Mouse (Mus musculus) olfactory bulb, adult 2 months (tissue): ENCODE data around the gene Jazf1.

Experiments used
- CTCF ChIP-seq: fragments of 200-500 bp; IDR thresholded peaks from 2 replicates; pipeline ENCODE4 v1.5.1; 2012; ENCODE audit warnings: low read depth, mild to moderate bottlenecking, low read length, moderate library complexity; ENCODE audit not compliant: insufficient read depth
- POLR2A ChIP-seq: fragments of 200-500 bp; IDR thresholded peaks from 2 replicates; pipeline ENCODE4 v1.6.1; 2012; ENCODE audit warnings: mild to moderate bottlenecking, low read depth, low read length, moderate library complexity; ENCODE audit not compliant: insufficient read depth

DNA sequence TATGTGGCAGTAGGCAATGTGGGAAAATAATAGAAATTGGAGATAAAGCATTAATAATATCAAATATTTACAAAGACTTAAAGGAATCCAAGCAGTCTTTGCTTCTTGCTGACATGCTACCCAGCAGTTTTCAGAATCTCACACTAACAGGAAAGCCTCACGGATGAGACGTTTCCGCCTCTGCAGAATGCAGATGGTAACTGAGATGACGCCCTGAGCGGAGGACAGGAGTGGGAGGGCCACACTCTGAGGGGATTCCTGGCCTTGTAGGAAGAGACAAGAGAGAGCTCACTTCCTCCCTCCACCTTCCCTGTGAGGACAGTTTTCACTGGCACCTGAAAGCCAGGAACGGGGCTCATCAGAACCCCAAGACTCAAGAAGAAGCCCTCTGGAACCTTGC, 88.9 kb downstream of the Jazf1 start:
- TF ChIP-seq POLR2A (no peak), CTCF (no peak)
